Mouse (Mus musculus) activated CD4-positive, CD25-positive, alpha-beta regulatory T cell, adult 9 weeks (primary cell): ENCODE measurements around the gene Cnot6l. TPM values are rescaled to one million over a fixed set of nuclear protein-coding genes. Genes with fewer than 3 reads are reported as not detected.

ENCODE experiments used
- polyA plus RNA-seq: library from polyadenylated mRNA; unstranded; fragments of 100-300 nt; shearing (Covaris generic); gene quantifications from one replicate; pipeline ENCODE4 v1.2.1, GENCODE M21; 2017

Gene Cnot6l
- 74.3 TPM for polyA plus RNA-seq

DNA sequence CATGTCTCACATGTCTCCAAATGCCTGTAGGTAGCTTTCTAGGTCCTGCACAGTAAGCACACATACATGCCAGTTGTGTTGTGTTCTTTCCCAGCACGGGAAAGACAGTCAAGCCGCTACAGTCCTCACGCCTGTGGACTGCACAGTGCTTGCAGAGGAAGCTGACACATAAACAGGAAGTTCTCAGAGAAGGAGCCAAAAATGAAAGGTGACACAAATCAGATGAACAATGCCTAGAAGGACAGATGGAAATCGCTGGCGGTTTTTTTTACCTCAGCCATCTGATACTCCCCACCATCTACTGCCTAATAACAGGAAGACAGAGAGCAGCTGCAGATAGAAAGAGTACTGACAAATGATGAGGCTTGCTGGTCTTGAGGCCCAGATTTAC, at the start of gene Cnot6l:
Gene Cnot6l (minus strand): TSS at position 151 of the 391 bp plus-strand sequence.

DNA sequence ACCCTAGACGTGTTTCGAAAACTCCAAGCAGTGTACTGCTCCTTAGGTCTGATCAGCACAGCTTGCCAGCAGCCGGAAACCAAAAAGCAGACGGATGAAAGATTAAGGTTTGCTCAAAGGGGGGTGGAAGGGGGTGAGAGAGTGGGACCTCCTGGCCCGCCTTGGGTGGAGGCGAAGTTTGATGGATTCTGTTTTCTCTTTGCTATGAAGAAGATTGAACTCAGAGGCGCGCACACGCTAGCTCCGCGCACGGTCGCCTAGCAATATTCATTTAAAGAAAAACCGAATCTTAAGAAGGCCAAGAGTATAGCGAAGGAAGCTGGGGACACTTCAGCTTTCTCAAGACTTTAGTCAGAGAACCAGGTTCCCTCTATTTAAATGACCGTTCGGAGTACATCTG, 45.5 kb upstream of the Cnot6l start, which contains the start of gene Mrpl1:
Gene Mrpl1 (plus strand): TSS at position 35 of the 400 bp plus-strand sequence.

Other genes starting within 250 kb of the Cnot6l start
- gene Cxcl13, start 207.2 kb downstream of the Cnot6l start, polyA plus RNA-seq: 0.24 TPM
- gene Mrpl1, start 45.3 kb upstream of the Cnot6l start, polyA plus RNA-seq: 22.7 TPM
- not detected for gene Fras1, start 209.8 kb upstream of the Cnot6l start, polyA plus RNA-seq